Mouse (Mus musculus): ENCODE data around the gene Zfp963. TPM values are rescaled to one million over a fixed set of nuclear protein-coding genes. Genes with fewer than 3 reads are reported as not detected.
"Not testable (repeated sequence)": the region's sequence is repeated elsewhere in the genome, so short reads cannot be mapped to it uniquely, and the experiment has no call there.

Gene Zfp963
- total and polyA plus RNA-seq, 3 experiments, result 0.51 to 16.4 (median 7.5) TPM

DNA sequence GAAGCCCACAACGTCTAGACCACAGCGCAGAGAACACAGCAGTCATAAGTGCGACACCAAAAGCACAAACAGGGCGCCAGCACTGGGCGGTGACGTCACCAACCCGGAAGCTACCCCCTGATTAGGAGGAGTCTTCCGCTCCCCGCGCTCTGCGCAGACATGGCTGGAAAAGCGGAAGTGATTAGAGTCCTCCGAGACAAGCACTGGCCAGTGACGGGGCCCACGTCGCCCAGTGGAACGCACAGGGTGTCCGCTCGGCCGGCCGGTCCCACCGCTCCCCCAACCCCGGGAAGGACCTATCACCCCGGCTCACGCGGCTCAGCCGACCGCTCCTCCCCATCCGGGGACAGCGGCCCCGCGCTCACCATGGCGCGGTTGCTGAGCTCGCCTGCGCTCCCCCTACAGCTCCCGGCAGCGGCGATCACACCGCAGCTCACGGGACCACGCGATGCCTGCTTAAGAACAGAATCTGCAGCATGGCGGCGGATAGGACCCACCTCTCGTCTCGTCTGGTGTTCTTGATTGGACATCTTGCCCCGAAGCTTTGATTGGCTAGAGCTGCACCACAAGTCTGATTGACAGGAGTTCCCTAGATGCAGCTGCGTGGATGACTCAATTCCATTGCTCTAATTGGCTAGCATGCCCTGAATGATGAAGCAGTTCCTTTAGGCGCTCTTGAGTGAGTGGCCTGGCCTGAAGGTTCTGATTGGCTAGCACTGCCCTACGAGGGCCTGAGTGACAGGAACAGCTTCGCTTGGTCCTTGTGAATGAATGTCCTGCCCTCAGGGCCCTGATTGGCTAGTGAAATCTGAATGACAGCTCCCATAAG lies 33.2 kb downstream of the Zfp963 start:
- peaks cover 28% of the 10 kb centered on the region for H3K4me1 ChIP-seq (ENCODE audit: insufficient read depth, low read depth, low read length)
- H3K9me3 ChIP-seq (replicated peaks), result no peaks in the 10 kb centered on the region
- H3K36me3 ChIP-seq (replicated peaks), result peaks cover 29% of the 10 kb centered on the region
- H3K4me3 ChIP-seq (ENCODE audit: low read depth, low read length), result peak overlapping the region; percentile 99
- H3K27me3 ChIP-seq (ENCODE audit: insufficient read depth, low read length), result peaks cover 3% of the 10 kb centered on the region; the same call in 1 of the 2 replicates
- peak; percentile 94 for DNase-seq (ENCODE audit: low spot score)
- TF ChIP-seq POLR2AphosphoS5 (IDR thresholded peaks at IDR 0.05; ENCODE audit: insufficient replicate concordance, low read depth, low read length), result peak; percentile 84; the same call in 1 of the 2 replicates
- TF ChIP-seq TAL1 (conservative IDR thresholded peaks at IDR 0.05; ENCODE audit: low read depth, low read length), result no peak
- peak; percentile 97 for ATAC-seq (ENCODE audit: extremely low read depth, insufficient number of reproducible peaks, low FRiP score, poor library complexity, severe bottlenecking)

GRCm38 (mm10) chr8:69715366-69715765 lies 34.4 kb downstream of the Zfp963 start:
- Histone ChIP-seq H3K27me3 (ENCODE audit: insufficient read depth, low read length) (peaks cover 3% of the 10 kb centered on the region; the same call in 1 of the 2 replicates), H3K9me3 (replicated peaks) (no peaks in the 10 kb centered on the region), H3K4me1 (ENCODE audit: insufficient read depth, low read depth, low read length) (peaks cover 28% of the 10 kb centered on the region), H3K4me3 (ENCODE audit: low read depth, low read length) (peak overlapping the region; percentile 59; the same call in 1 of the 2 replicates), H3K36me3 (replicated peaks) (peaks cover 39% of the 10 kb centered on the region)
- DNase-seq (ENCODE audit: low spot score) (no peak), ATAC-seq (ENCODE audit: extremely low read depth, insufficient number of reproducible peaks, low FRiP score, poor library complexity, severe bottlenecking) (no peak)
- TF ChIP-seq GATA2 (IDR thresholded peaks at IDR 0.05; ENCODE audit: borderline replicate concordance, low read depth, low read length) (no peak), POLR2AphosphoS5 (IDR thresholded peaks at IDR 0.05; ENCODE audit: insufficient replicate concordance, low read depth, low read length) (no peak), CTCF (IDR thresholded peaks at IDR 0.05; ENCODE audit: low read depth, low read length) (no peak), TAL1 (conservative IDR thresholded peaks at IDR 0.05; ENCODE audit: low read depth, low read length) (no peak), GATA1 (IDR thresholded peaks at IDR 0.05; ENCODE audit: borderline replicate concordance, low read length) (no peak)

DNA sequence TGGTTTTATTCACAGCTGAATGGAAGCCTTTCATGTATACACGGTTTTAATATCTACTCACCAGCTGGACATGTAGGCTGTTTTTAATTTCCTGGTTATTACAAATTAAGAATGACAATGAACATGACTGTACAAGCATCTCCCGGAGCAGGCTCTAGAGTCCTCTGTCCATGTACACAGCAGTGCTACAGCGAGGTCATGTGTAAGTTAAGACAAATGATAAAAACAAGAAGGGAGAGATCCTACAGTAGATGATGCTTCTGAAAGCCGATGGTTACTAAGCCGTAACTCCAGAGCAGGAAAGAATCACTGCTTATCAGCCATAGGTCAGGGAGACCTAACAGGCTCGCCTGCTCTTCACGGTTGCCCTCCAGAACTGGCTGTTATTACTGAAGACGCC lies 36.3 kb downstream of the Zfp963 start:
- ATAC-seq (ENCODE audit: extremely low read depth, insufficient number of reproducible peaks, low FRiP score, poor library complexity, severe bottlenecking), result no peak

GRCm38 (mm10) chr8:69710624-69711023 lies 39.1 kb downstream of the Zfp963 start, which contains the start of gene Zfp869:
Gene Zfp869, minus strand, starts transcription at chr8:69710724.
- not testable (repeated sequence) for H3K27me3 ChIP-seq (ENCODE audit: insufficient read depth, low read length); ATAC-seq (ENCODE audit: extremely low read depth, insufficient number of reproducible peaks, low FRiP score, poor library complexity, severe bottlenecking); H3K4me3 ChIP-seq (ENCODE audit: low read depth, low read length); DNase-seq (ENCODE audit: low spot score)
- peaks cover 26% of the 10 kb centered on the region for H3K9me3 ChIP-seq (replicated peaks)
- H3K4me1 ChIP-seq (ENCODE audit: insufficient read depth, low read depth, low read length), result peaks cover 22% of the 10 kb centered on the region
- H3K36me3 ChIP-seq (replicated peaks), result peaks cover 86% of the 10 kb centered on the region

More for the DNA sequence above, 36.3 kb downstream of the Zfp963 start:
- peaks cover 58% of the 10 kb centered on the region for H3K36me3 ChIP-seq (replicated peaks)
- no peak for DNase-seq (ENCODE audit: low spot score)
- peaks cover 28% of the 10 kb centered on the region for H3K4me1 ChIP-seq (ENCODE audit: insufficient read depth, low read depth, low read length)
- peaks cover 7% of the 10 kb centered on the region for H3K9me3 ChIP-seq (replicated peaks)
- H3K4me3 ChIP-seq (ENCODE audit: low read depth, low read length), result no peak overlapping the region
- TF ChIP-seq GATA1 (IDR thresholded peaks at IDR 0.05; ENCODE audit: borderline replicate concordance, low read length) (no peak), GATA2 (IDR thresholded peaks at IDR 0.05; ENCODE audit: borderline replicate concordance, low read depth, low read length) (no peak)
- no peaks in the 10 kb centered on the region for H3K27me3 ChIP-seq (ENCODE audit: insufficient read depth, low read length)

DNA sequence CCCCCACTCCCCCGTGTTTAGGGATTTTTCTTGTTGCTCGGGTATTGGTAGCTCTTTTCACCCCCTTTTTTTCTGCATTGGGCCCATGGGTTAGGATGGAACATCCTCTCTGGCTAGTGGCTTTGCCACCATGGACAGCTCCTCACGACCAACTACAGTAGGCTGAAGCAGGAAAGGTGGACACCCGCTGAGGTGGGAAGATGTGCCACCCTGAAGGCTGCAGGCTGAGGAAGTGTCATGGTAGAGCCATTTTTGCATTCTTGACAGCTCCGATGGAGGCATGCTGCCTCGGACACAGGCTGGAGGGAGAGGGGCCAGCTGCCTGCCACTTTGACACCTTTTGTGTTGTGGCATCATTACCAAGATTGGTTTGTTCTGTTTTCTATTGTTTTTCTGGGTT lies 48.0 kb downstream of the Zfp963 start:
- Histone ChIP-seq H3K4me1 (ENCODE audit: insufficient read depth, low read depth, low read length) (no peaks in the 10 kb centered on the region), H3K9me3 (replicated peaks) (peaks cover 20% of the 10 kb centered on the region), H3K4me3 (ENCODE audit: low read depth, low read length) (no peak overlapping the region), H3K36me3 (replicated peaks) (peaks cover 38% of the 10 kb centered on the region), H3K27me3 (ENCODE audit: insufficient read depth, low read length) (no peaks in the 10 kb centered on the region)
- ATAC-seq (ENCODE audit: extremely low read depth, insufficient number of reproducible peaks, low FRiP score, poor library complexity, severe bottlenecking), result no peak
- TF ChIP-seq CTCF (IDR thresholded peaks at IDR 0.05; ENCODE audit: low read depth, low read length) (no peak), POLR2AphosphoS5 (IDR thresholded peaks at IDR 0.05; ENCODE audit: insufficient replicate concordance, low read depth, low read length) (no peak), TAL1 (conservative IDR thresholded peaks at IDR 0.05; ENCODE audit: low read depth, low read length) (no peak), GATA2 (IDR thresholded peaks at IDR 0.05; ENCODE audit: borderline replicate concordance, low read depth, low read length) (no peak), GATA1 (IDR thresholded peaks at IDR 0.05; ENCODE audit: borderline replicate concordance, low read length) (no peak)
- no peak for DNase-seq (ENCODE audit: low spot score)

Other genes with a start within 250 kb of the Zfp963 start
- not detected in 2 replicates for gene Gm7697, start 227.0 kb downstream of the Zfp963 start, total RNA-seq (2014; fragmentation: Nextera tagmentation)
- not detected in 2 replicates for gene Gm7697, start 227.0 kb downstream of the Zfp963 start, total RNA-seq (2017)
- not detected in 2 replicates for gene Gm7697, start 227.0 kb downstream of the Zfp963 start, polyA plus RNA-seq (2012)
- 52.1 and 63.8 TPM in 2 replicates for gene Zfp868, start 124.4 kb downstream of the Zfp963 start, total RNA-seq (2014; fragmentation: Nextera tagmentation)
- gene Zfp868, start 124.4 kb downstream of the Zfp963 start, total RNA-seq (2017), result 27.4 and 28.5 TPM in 2 replicates
- gene Zfp868, start 124.4 kb downstream of the Zfp963 start, polyA plus RNA-seq (2012), result 1.0 and 1.6 TPM in 2 replicates
- gene Zfp964, start 95.5 kb downstream of the Zfp963 start, total RNA-seq (2014; fragmentation: Nextera tagmentation), result 0.29 and 0.53 TPM in 2 replicates
- 0.16 and 0.29 TPM in 2 replicates for gene Zfp964, start 95.5 kb downstream of the Zfp963 start, total RNA-seq (2017)
- not detected in 2 replicates for gene Zfp964, start 95.5 kb downstream of the Zfp963 start, polyA plus RNA-seq (2012)
- gene Zfp869, start 39.2 kb downstream of the Zfp963 start, total RNA-seq (2014; fragmentation: Nextera tagmentation), result 34.8 and 41.2 TPM in 2 replicates
- 33.6 and 37.9 TPM in 2 replicates for gene Zfp869, start 39.2 kb downstream of the Zfp963 start, total RNA-seq (2017)
- 1.3 and 1.4 TPM in 2 replicates for gene Zfp869, start 39.2 kb downstream of the Zfp963 start, polyA plus RNA-seq (2012)
- not detected in 2 replicates for gene Gm20422, start 24.9 kb upstream of the Zfp963 start, total RNA-seq (2014; fragmentation: Nextera tagmentation)
- gene Gm20422, start 24.9 kb upstream of the Zfp963 start, total RNA-seq (2017), result 0.38 TPM in 1 of 2 replicates, not detected in the other
- 0.99 and 1.4 TPM in 2 replicates for gene Gm20422, start 24.9 kb upstream of the Zfp963 start, polyA plus RNA-seq (2012)
- gene Atp13a1, start 41.2 kb upstream of the Zfp963 start, total RNA-seq (2014; fragmentation: Nextera tagmentation), result 27.8 and 29.8 TPM in 2 replicates
- gene Atp13a1, start 41.2 kb upstream of the Zfp963 start, total RNA-seq (2017), result 17.8 and 23.8 TPM in 2 replicates
- gene Atp13a1, start 41.2 kb upstream of the Zfp963 start, polyA plus RNA-seq (2012), result 40.7 and 43.6 TPM in 2 replicates
- gene Zfp866, start 41.2 kb upstream of the Zfp963 start, total RNA-seq (2014; fragmentation: Nextera tagmentation), result 32.8 and 36.6 TPM in 2 replicates
- 35.3 and 35.4 TPM in 2 replicates for gene Zfp866, start 41.2 kb upstream of the Zfp963 start, total RNA-seq (2017)
- 1.2 and 1.9 TPM in 2 replicates for gene Zfp866, start 41.2 kb upstream of the Zfp963 start, polyA plus RNA-seq (2012)
- 60.0 and 61.2 TPM in 2 replicates for gene Gmip, start 58.7 kb upstream of the Zfp963 start, total RNA-seq (2014; fragmentation: Nextera tagmentation)
- 45.2 and 48.0 TPM in 2 replicates for gene Gmip, start 58.7 kb upstream of the Zfp963 start, total RNA-seq (2017)
- gene Gmip, start 58.7 kb upstream of the Zfp963 start, polyA plus RNA-seq (2012), result 53.2 and 85.2 TPM in 2 replicates
- 2.5 and 4.3 TPM in 2 replicates for gene Lpar2, start 72.5 kb upstream of the Zfp963 start, total RNA-seq (2014; fragmentation: Nextera tagmentation)
- gene Lpar2, start 72.5 kb upstream of the Zfp963 start, total RNA-seq (2017), result 1.5 and 1.8 TPM in 2 replicates
- 0.65 and 0.69 TPM in 2 replicates for gene Lpar2, start 72.5 kb upstream of the Zfp963 start, polyA plus RNA-seq (2012)
- gene Pbx4, start 82.5 kb upstream of the Zfp963 start, total RNA-seq (2014; fragmentation: Nextera tagmentation), result 2.0 and 2.2 TPM in 2 replicates
- 3.7 and 4.4 TPM in 2 replicates for gene Pbx4, start 82.5 kb upstream of the Zfp963 start, total RNA-seq (2017)
- gene Pbx4, start 82.5 kb upstream of the Zfp963 start, polyA plus RNA-seq (2012), result 2.0 and 2.8 TPM in 2 replicates
- gene Cilp2, start 137.7 kb upstream of the Zfp963 start, total RNA-seq (2014; fragmentation: Nextera tagmentation), result not detected in 2 replicates
- gene Cilp2, start 137.7 kb upstream of the Zfp963 start, total RNA-seq (2017), result under 0.01 TPM in 1 of 2 replicates, not detected in the other
- gene Cilp2, start 137.7 kb upstream of the Zfp963 start, polyA plus RNA-seq (2012), result 0.01 and 0.03 TPM in 2 replicates
- gene Tssk6, start 152.2 kb upstream of the Zfp963 start, total RNA-seq (2014; fragmentation: Nextera tagmentation), result not detected in 2 replicates
- gene Tssk6, start 152.2 kb upstream of the Zfp963 start, total RNA-seq (2017), result 0.22 TPM in 1 of 2 replicates, not detected in the other
- 0.12 and 0.15 TPM in 2 replicates for gene Tssk6, start 152.2 kb upstream of the Zfp963 start, polyA plus RNA-seq (2012)
- 64.6 and 85.0 TPM in 2 replicates for gene Ndufa13, start 152.6 kb upstream of the Zfp963 start, total RNA-seq (2014; fragmentation: Nextera tagmentation)
- gene Ndufa13, start 152.6 kb upstream of the Zfp963 start, total RNA-seq (2017), result 111 and 124 TPM in 2 replicates
- 119 and 158 TPM in 2 replicates for gene Ndufa13, start 152.6 kb upstream of the Zfp963 start, polyA plus RNA-seq (2012)
- 7.3 TPM in 1 of 2 replicates, not detected in the other for gene Yjefn3, start 152.7 kb upstream of the Zfp963 start, total RNA-seq (2014; fragmentation: Nextera tagmentation)
- 2.1 TPM in 2 replicates for gene Yjefn3, start 152.7 kb upstream of the Zfp963 start, total RNA-seq (2017)
- 1.8 and 2.3 TPM in 2 replicates for gene Yjefn3, start 152.7 kb upstream of the Zfp963 start, polyA plus RNA-seq (2012)
- 99.3 and 101 TPM in 2 replicates for gene Gatad2a, start 246.4 kb upstream of the Zfp963 start, total RNA-seq (2014; fragmentation: Nextera tagmentation)
- 44.4 and 52.2 TPM in 2 replicates for gene Gatad2a, start 246.4 kb upstream of the Zfp963 start, total RNA-seq (2017)
- 104 and 139 TPM in 2 replicates for gene Gatad2a, start 246.4 kb upstream of the Zfp963 start, polyA plus RNA-seq (2012)

Measured in G1E (cell line).